Mouse (Mus musculus) myocyte (in vitro differentiated cells): ENCODE measurements around the gene Tbc1d30. TPM values are rescaled to one million over a fixed set of nuclear protein-coding genes. Genes with fewer than 3 reads are reported as not detected.

Experiments used
- H3K27me3 ChIP-seq: one replicate; pipeline ENCODE4 v1.6.1; 2011; ENCODE audit not compliant: control insufficient read depth, insufficient read depth, insufficient read length
- H3K36me3 ChIP-seq: one replicate; pipeline ENCODE4 v1.6.1; 2011; ENCODE audit not compliant: control insufficient read depth, insufficient read depth
- H3K4me2 ChIP-seq: one replicate; pipeline ENCODE4 v1.6.1; 2011; ENCODE audit warnings: low read depth, control low read depth
- H3K4me3 ChIP-seq: one replicate; pipeline ENCODE4 v1.5.1; 2011; ENCODE audit warnings: mild to moderate bottlenecking, control low read depth, moderate library complexity
- H3K79me2 ChIP-seq: one replicate; pipeline ENCODE4 v1.6.1; 2011; ENCODE audit not compliant: control insufficient read depth, insufficient read depth
- H3ac ChIP-seq: one replicate; pipeline ENCODE4 v1.6.1; 2011; ENCODE audit not compliant: control insufficient read depth, insufficient read length
- CEBPB ChIP-seq: IDR thresholded peaks from 2 replicates; pipeline ENCODE4 v1.6.1; 2011; ENCODE audit warnings: mild to moderate bottlenecking, moderate library complexity; ENCODE audit not compliant: poor library complexity, insufficient read depth, severe bottlenecking
- E2F4 ChIP-seq: IDR thresholded peaks from one replicate; pipeline ENCODE4 v1.6.1; 2011; ENCODE audit warnings: mild to moderate bottlenecking, control low read depth, moderate library complexity; ENCODE audit not compliant: insufficient read depth
- MAX ChIP-seq: IDR thresholded peaks from one replicate; pipeline ENCODE4 v1.6.1; 2011; ENCODE audit warnings: low read depth, mild to moderate bottlenecking, control low read depth
- MYOD1 ChIP-seq, 3 experiments: IDR thresholded peaks; one replicate each; pipeline ENCODE4 v1.6.1; 2011; ENCODE audit warnings: control low read depth in 2 of 3, low read depth in 2 of 3, mild to moderate bottlenecking in 2 of 3, moderate library complexity in 1 of 3; ENCODE audit not compliant: insufficient read length in 2 of 3, control insufficient read depth in 1 of 3
- MYOG ChIP-seq, 3 experiments: IDR thresholded peaks; one replicate each; pipeline ENCODE4 v1.6.1; 2011; ENCODE audit warnings: control low read depth in 2 of 3, low read depth in 2 of 3, mild to moderate bottlenecking in 2 of 3; ENCODE audit not compliant: insufficient read length in 2 of 3, control insufficient read depth in 1 of 3, insufficient read depth in 1 of 3
- POLR2A ChIP-seq: IDR thresholded peaks from one replicate; pipeline ENCODE4 v1.6.1; 2011; ENCODE audit warnings: low read depth, mild to moderate bottlenecking, control low read depth, moderate library complexity; ENCODE audit not compliant: insufficient read length
- POLR2AphosphoS2 ChIP-seq: IDR thresholded peaks from one replicate; pipeline ENCODE4 v1.6.1; 2011; ENCODE audit warnings: low read depth, control low read depth; ENCODE audit not compliant: insufficient read length
- REST ChIP-seq: IDR thresholded peaks from one replicate; pipeline ENCODE4 v1.6.1; 2011; ENCODE audit warnings: mild to moderate bottlenecking, control low read depth, moderate library complexity; ENCODE audit not compliant: insufficient read depth, insufficient read length
- SRF ChIP-seq: IDR thresholded peaks from one replicate; pipeline ENCODE4 v1.6.1; 2011; ENCODE audit warnings: low read depth; ENCODE audit not compliant: control insufficient read depth, insufficient read length
- TCF12 ChIP-seq: IDR thresholded peaks from one replicate; pipeline ENCODE4 v1.6.1; 2011; ENCODE audit warnings: mild to moderate bottlenecking, control low read depth; ENCODE audit not compliant: poor library complexity, insufficient read depth, severe bottlenecking
- TCF3 ChIP-seq: IDR thresholded peaks from one replicate; pipeline ENCODE4 v1.6.1; 2011; ENCODE audit warnings: low read depth, control low read depth; ENCODE audit not compliant: insufficient read length
- USF1 ChIP-seq: IDR thresholded peaks from one replicate; pipeline ENCODE4 v1.6.1; 2011; ENCODE audit warnings: low read depth, mild to moderate bottlenecking, control low read depth, moderate library complexity
- polyA plus RNA-seq: library from polyadenylated mRNA; unstranded; fragments of >200 nt; fragmentation: generic; extraction: Trizol; gene quantifications from one replicate; pipeline ENCODE4 v1.2.1, GENCODE M21; 2012; ENCODE audit warnings: missing spikeins

Tbc1d30 gene
- polyA plus RNA-seq, 1 experiment, result not detected

GRCm38 (mm10) chr10:121330940-121331339 lies 20.1 kb downstream of the Tbc1d30 start:
- Histone ChIP-seq H3ac (no peak overlapping the region), H3K4me2 (no peak overlapping the region), H3K27me3 (peaks cover 4% of the 10 kb centered on the region), H3K79me2 (no peaks in the 10 kb centered on the region), H3K4me3 (no peak overlapping the region), H3K36me3 (no peaks in the 10 kb centered on the region)
- TF ChIP-seq REST, result no peak
- TF ChIP-seq SRF, result no peak

DNA sequence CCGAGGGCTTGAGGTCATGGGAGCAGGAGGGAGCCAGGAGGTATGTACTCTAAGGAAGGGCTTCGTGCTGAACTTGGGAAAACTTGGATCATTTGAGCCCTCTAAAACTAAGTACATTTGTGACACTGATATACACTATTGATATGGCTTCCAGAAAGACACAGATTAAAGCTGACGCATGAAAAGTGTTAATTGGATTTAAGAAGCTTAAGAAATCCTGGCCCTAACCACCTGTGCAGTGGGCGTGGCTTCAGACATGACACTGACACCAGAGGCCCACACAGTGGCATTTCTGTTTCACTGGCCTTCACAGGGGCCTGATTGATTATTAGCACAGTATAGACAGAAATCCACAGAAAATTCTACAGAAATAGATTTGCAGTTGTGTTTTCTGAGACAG lies 21.5 kb downstream of the Tbc1d30 start:
- Histone ChIP-seq H3K36me3 (no peaks in the 10 kb centered on the region), H3K27me3 (peaks cover 4% of the 10 kb centered on the region), H3K4me3 (no peak overlapping the region), H3K79me2 (no peaks in the 10 kb centered on the region), H3ac (no peak overlapping the region), H3K4me2 (no peak overlapping the region)
- no peak for TF ChIP-seq REST
- TF ChIP-seq MYOD1 (IDR thresholded peaks at IDR 0.05; ENCODE audit: control insufficient read depth in 1 of 3, insufficient read length in 2 of 3, low read depth in 2 of 3), result no peak
- TF ChIP-seq POLR2A, result no peak
- no peak for TF ChIP-seq POLR2AphosphoS2
- TF ChIP-seq SRF, result no peak
- no peak for TF ChIP-seq USF1
- no peak for TF ChIP-seq MAX
- TF ChIP-seq TCF3, result no peak
- no peak for TF ChIP-seq TCF12
- no peak for TF ChIP-seq CEBPB
- no peak for TF ChIP-seq E2F4

- TF ChIP-seq USF1, result no peak
- no peak for TF ChIP-seq POLR2A
- no peak for TF ChIP-seq E2F4
- no peak for TF ChIP-seq MYOD1 (IDR thresholded peaks at IDR 0.05; ENCODE audit: control insufficient read depth in 1 of 3, insufficient read length in 2 of 3, low read depth in 2 of 3)
- no peak for TF ChIP-seq MAX
- no peak for TF ChIP-seq POLR2AphosphoS2
- TF ChIP-seq REST, result no peak
- no peak for TF ChIP-seq CEBPB
- TF ChIP-seq TCF12, result no peak
- no peak for TF ChIP-seq TCF3
- no peak for TF ChIP-seq SRF
- TF ChIP-seq MYOG (IDR thresholded peaks at IDR 0.05; ENCODE audit: control insufficient read depth in 1 of 3, insufficient read depth in 1 of 3, insufficient read length in 2 of 3, low read depth in 2 of 3), result no peak
- H3K36me3 ChIP-seq, result no peaks in the 10 kb centered on the region
- no peaks in the 10 kb centered on the region for H3K27me3 ChIP-seq
- no peaks in the 10 kb centered on the region for H3K79me2 ChIP-seq
- H3ac ChIP-seq, result no peak overlapping the region
- H3K4me3 ChIP-seq, result no peak overlapping the region
- no peak overlapping the region for H3K4me2 ChIP-seq
Measured at GRCm38 (mm10) chr10:121326167-121326566, 24.9 kb downstream of the Tbc1d30 start.

- H3K27me3 ChIP-seq, result no peaks in the 10 kb centered on the region
- TF ChIP-seq REST (no peak), SRF (no peak), POLR2AphosphoS2 (no peak), POLR2A (no peak), TCF3 (no peak), USF1 (no peak), MYOG (IDR thresholded peaks at IDR 0.05; ENCODE audit: control insufficient read depth in 1 of 3, insufficient read depth in 1 of 3, insufficient read length in 2 of 3, low read depth in 2 of 3) (no peak), E2F4 (no peak), TCF12 (no peak), MAX (no peak)
- H3K36me3 ChIP-seq, result no peaks in the 10 kb centered on the region
- H3ac ChIP-seq, result no peak overlapping the region
- no peaks in the 10 kb centered on the region for H3K79me2 ChIP-seq
- no peak overlapping the region for H3K4me2 ChIP-seq
- no peak overlapping the region for H3K4me3 ChIP-seq
Measured at GRCm38 (mm10) chr10:121323493-121323892, 27.6 kb downstream of the Tbc1d30 start.

- no peaks in the 10 kb centered on the region for H3K36me3 ChIP-seq
- TF ChIP-seq TCF3, result no peak
- no peak for TF ChIP-seq E2F4
- TF ChIP-seq TCF12, result no peak
- TF ChIP-seq POLR2A, result no peak
- TF ChIP-seq USF1, result no peak
- TF ChIP-seq POLR2AphosphoS2, result no peak
- no peak for TF ChIP-seq CEBPB
- no peak for TF ChIP-seq MYOG (IDR thresholded peaks at IDR 0.05; ENCODE audit: control insufficient read depth in 1 of 3, insufficient read depth in 1 of 3, insufficient read length in 2 of 3, low read depth in 2 of 3)
- no peak for TF ChIP-seq MYOD1 (IDR thresholded peaks at IDR 0.05; ENCODE audit: control insufficient read depth in 1 of 3, insufficient read length in 2 of 3, low read depth in 2 of 3)
- no peak for TF ChIP-seq REST
- TF ChIP-seq SRF, result no peak
- TF ChIP-seq MAX, result no peak
- no peak overlapping the region for H3K4me2 ChIP-seq
- H3ac ChIP-seq, result no peak overlapping the region
- no peak overlapping the region for H3K4me3 ChIP-seq
- H3K27me3 ChIP-seq, result no peaks in the 10 kb centered on the region
- H3K79me2 ChIP-seq, result no peaks in the 10 kb centered on the region
Measured at GRCm38 (mm10) chr10:121318397-121318950, 32.6 kb downstream of the Tbc1d30 start.
